Mouse (Mus musculus) adrenal gland, adult 2 months (tissue): ENCODE results near the gene Cdc25b. TPM values are rescaled to one million over a fixed set of nuclear protein-coding genes. Genes with fewer than 3 reads are reported as not detected.

Source experiments
- DNase-seq: peaks from one replicate; pipeline ENCODE4 v3.0.0; 2021
- polyA plus RNA-seq: library from polyadenylated mRNA; depleted of rRNA; stranded (reverse); fragments of >200 nt; gene quantifications from 2 replicates; pipeline ENCODE4 v1.2.3, GENCODE M21; 2012
- total RNA-seq, 2 experiments: library from RNA; stranded (reverse); gene quantifications; 2 replicates each; pipeline ENCODE4 v1.2.3; 2021

Cdc25b gene
- total and polyA plus RNA-seq, 3 experiments: 3.4 to 7.7 (median 5.5) TPM

- DNase-seq: no peak
These were observed 3.7 kb downstream of the Cdc25b start for GRCm38 (mm10) chr2:131190344-131191004.

- no peak for DNase-seq
These were observed 4.2 kb downstream of the Cdc25b start for GRCm38 (mm10) chr2:131191005-131191390.

GRCm38 (mm10) chr2:131196606-131197316 lies 10.0 kb downstream of the Cdc25b start:
- no peak for DNase-seq

GRCm38 (mm10) chr2:131200710-131201109 lies 14.0 kb downstream of the Cdc25b start:
- no peak for DNase-seq

GRCm38 (mm10) chr2:131201262-131201661 lies 14.5 kb downstream of the Cdc25b start:
- DNase-seq: no peak

- DNase-seq: no peak
These were observed 17.2 kb downstream of the Cdc25b start for GRCm38 (mm10) chr2:131203816-131204409.

- DNase-seq: peak; percentile 94
These were observed 17.7 kb downstream of the Cdc25b start for GRCm38 (mm10) chr2:131204410-131204981.

- DNase-seq: no peak
These were observed 18.9 kb downstream of the Cdc25b start for GRCm38 (mm10) chr2:131205521-131206182.

GRCm38 (mm10) chr2:131206778-131207177 lies 20.0 kb downstream of the Cdc25b start, which contains the start of gene Ap5s1:
Gene Ap5s1 (plus strand): TSS chr2:131207078.
- no peak for DNase-seq

- DNase-seq: no peak
These were observed 21.6 kb downstream of the Cdc25b start for GRCm38 (mm10) chr2:131208356-131208755.

- no peak for DNase-seq
These were observed 22.5 kb downstream of the Cdc25b start for GRCm38 (mm10) chr2:131209125-131209795.

- peak; percentile 97 for DNase-seq
These were observed 23.4 kb downstream of the Cdc25b start for GRCm38 (mm10) chr2:131209969-131210792.

- DNase-seq: peak; percentile 62
These were observed 24.4 kb downstream of the Cdc25b start for GRCm38 (mm10) chr2:131211026-131211615.

- no peak for DNase-seq
These were observed 27.0 kb downstream of the Cdc25b start for GRCm38 (mm10) chr2:131213773-131214172.

- peak; percentile 63 for DNase-seq
These were observed 29.5 kb downstream of the Cdc25b start for GRCm38 (mm10) chr2:131215941-131216858.

GRCm38 (mm10) chr2:131220030-131220429 lies 33.3 kb downstream of the Cdc25b start:
- no peak for DNase-seq

GRCm38 (mm10) chr2:131221853-131222515 lies 35.2 kb downstream of the Cdc25b start:
- DNase-seq: no peak

GRCm38 (mm10) chr2:131222562-131222961 lies 35.8 kb downstream of the Cdc25b start:
- DNase-seq: no peak

GRCm38 (mm10) chr2:131223569-131223968 lies 36.8 kb downstream of the Cdc25b start:
- peak; percentile 43 for DNase-seq
